Mouse (Mus musculus) hematopoietic multipotent progenitor cell, adult 10-12 weeks (in vitro differentiated cells): Measurements from ENCODE around the gene 1110065P20Rik. TPM values are rescaled to one million over a fixed set of nuclear protein-coding genes. Genes with fewer than 3 reads are reported as not detected.

Source experiments
- polyA plus RNA-seq: library from polyadenylated mRNA; stranded (reverse); fragments of >175 nt; gene quantifications from 2 replicates; pipeline ENCODE4 v1.2.3, GENCODE M21; 2012; ENCODE audit warnings: low replicate concordance

Gene 1110065P20Rik
- 9.1 and 20.3 TPM in 2 replicates for polyA plus RNA-seq

DNA sequence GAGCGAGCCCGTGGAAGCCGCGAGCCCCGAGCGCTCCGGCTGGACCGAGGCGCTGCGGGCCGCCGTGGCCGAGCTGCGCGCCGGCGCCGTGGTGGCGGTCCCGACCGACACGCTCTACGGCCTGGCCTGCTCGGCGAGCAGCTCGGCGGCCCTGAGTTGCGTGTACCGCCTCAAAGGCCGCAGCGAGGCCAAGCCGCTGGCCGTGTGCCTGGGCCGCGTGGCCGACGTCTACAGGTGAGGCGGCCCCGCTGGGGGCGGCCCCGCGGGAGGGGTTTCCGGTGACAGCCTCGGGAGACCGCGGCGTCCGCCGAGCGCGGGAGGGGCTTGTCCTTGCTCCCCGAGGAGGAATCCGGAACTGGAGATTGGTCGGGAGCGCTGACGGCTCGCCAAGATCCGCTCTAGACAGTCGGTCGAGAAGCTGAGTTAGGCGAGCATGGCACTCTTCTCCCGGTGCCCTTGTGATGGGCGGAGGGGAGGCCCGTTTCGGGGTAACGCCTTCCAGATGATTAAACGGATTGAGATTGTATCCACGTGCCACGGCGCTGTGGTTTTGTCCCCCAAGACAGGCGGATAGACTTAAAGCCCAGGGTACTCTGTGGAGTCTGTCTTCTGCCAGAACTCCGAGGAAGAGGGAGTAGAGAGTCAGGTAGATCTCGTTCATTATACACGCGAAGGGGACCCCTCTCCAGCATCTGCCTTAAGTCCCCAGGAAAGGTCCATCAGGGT is at the start of gene 1110065P20Rik:
1110065P20Rik (minus strand) TSS at position 264 of the 726 bp plus-strand sequence.

DNA sequence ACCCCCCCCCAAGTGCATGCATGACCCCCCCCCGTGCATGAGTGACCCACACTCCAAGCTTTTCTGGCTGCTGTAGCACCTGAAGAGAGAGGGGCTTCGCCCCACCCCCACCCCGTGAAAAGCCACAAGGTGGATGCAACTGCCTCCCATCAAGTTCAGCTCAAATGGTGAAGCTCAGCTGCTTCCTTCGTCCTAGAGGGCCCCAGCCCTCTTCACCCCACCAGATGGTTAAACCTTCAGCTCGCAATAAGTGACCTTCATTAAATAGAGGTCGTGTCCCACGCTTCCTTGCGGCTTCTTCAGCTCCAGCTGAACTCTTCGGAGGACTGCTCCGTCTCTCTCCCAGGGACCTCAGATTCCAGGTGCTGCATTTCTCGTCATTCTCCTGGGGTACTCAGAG is 29.6 kb upstream of the 1110065P20Rik start, which contains the start of gene Epha10:
Epha10 (plus strand) TSS at position 301 of the 400 bp plus-strand sequence.

GRCm38 (mm10) chr4:124861283-124862188 is 10.5 kb upstream of the 1110065P20Rik start, which contains the start of gene Maneal:
Maneal (minus strand) TSS chr4:124862171.

DNA sequence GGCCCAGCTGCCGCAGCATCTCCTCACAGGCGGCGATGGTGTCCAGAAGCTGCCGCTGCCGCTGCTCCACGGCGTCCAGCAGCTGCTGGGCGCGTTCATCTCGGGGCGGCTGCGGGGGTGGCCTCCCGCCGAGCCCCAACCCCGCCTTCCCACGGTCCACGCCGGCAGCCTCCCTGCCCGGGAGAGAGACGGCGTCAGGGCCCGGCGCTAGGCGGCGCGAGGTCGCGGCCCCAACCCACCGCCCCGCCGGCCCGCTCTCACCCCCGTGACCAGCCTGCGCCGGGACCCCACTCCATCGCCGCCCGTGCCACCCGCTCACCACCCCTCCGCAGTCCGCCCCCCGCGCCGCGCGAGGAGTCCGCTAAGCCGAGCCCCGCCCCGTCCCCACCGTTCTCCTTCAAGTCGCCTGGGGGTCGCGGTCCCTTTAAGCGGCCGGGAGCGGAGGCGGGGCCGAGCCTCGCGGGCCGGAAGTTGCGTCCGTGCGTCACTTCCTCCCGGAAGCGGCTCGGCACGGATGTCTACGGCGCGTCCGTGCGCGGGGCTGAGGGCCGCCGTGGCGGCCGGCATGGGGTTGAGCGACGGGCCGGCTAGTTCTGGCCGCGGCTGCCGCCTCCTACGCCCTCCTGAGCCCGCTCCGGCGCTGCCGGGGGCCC is 609 bp downstream of the 1110065P20Rik start, which contains the start of gene Yrdc:
Yrdc (plus strand) TSS at position 419 of the 653 bp plus-strand sequence.

DNA sequence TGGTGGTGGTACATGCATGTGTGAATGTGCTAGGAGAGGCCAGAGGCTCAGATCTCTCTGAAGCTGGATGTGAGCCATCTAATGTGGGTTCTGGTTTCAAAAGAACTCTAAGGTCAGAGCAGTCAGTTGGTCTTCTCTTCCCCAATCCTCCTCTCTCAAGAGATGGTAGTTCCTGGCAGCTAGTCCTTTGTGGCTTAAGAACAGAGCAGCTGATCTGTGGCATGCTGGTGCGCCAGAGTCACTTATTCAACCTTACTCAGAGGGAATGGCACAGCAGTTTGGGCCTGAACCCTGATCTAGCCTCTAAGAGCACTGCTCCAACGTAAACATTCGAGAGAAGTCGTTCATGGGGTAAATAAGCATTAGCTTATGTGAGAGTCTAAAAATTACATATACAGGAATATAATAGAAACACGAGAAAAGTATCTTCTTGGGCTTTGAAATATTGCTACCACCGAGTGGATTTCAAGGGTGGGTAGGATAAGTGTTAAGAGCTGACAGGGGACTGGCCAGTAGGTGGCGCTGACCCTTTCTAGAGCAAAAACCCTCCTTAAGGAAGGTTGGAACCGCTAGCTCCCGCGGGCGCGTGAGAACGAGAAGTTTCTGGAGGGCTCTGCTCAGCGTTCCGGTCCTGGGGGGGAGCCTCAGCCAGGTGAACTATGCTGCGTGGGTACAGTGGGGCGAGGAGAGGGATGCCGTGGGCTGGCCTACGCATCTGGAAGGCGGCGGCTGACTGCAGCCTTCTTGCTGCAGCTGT is 49.3 kb downstream of the 1110065P20Rik start, which contains the start of gene Mtf1:
Mtf1 (plus strand) TSS at position 553 of the 757 bp plus-strand sequence.

Other genes with a start within 250 kb of the 1110065P20Rik start
- not detected in 2 replicates for gene 3100002H09Rik, start 240.4 kb downstream of the 1110065P20Rik start, polyA plus RNA-seq
- gene Pou3f1, start 194.4 kb downstream of the 1110065P20Rik start, polyA plus RNA-seq = 0.02 TPM in 1 of 2 replicates, not detected in the other
- 1.2 and 7.8 TPM in 2 replicates for gene Utp11, start 157.6 kb downstream of the 1110065P20Rik start, polyA plus RNA-seq
- 17.6 and 33.3 TPM in 2 replicates for gene Fhl3, start 150.5 kb downstream of the 1110065P20Rik start, polyA plus RNA-seq
- gene Sf3a3, start 136.4 kb downstream of the 1110065P20Rik start, polyA plus RNA-seq = 20.3 and 20.4 TPM in 2 replicates
- 17.0 and 19.0 TPM in 2 replicates for gene Inpp5b, start 109.3 kb downstream of the 1110065P20Rik start, polyA plus RNA-seq
- gene Mtf1, start 49.1 kb downstream of the 1110065P20Rik start, polyA plus RNA-seq = 9.3 and 10.7 TPM in 2 replicates
- 9.8 and 17.4 TPM in 2 replicates for gene Yrdc, start 517 bp downstream of the 1110065P20Rik start, polyA plus RNA-seq
- 0.52 and 1.3 TPM in 2 replicates for gene Maneal, start 11.0 kb upstream of the 1110065P20Rik start, polyA plus RNA-seq
- gene Epha10, start 29.7 kb upstream of the 1110065P20Rik start, polyA plus RNA-seq = not detected in 2 replicates
- gene 9930104L06Rik, start 85.9 kb upstream of the 1110065P20Rik start, polyA plus RNA-seq = 2.3 and 7.6 TPM in 2 replicates
- gene Cdca8, start 88.1 kb upstream of the 1110065P20Rik start, polyA plus RNA-seq = 17.1 and 23.0 TPM in 2 replicates
- 0.97 and 8.7 TPM in 2 replicates for gene Rspo1, start 135.2 kb upstream of the 1110065P20Rik start, polyA plus RNA-seq
- 11.4 and 25.1 TPM in 2 replicates for gene Gnl2, start 165.4 kb upstream of the 1110065P20Rik start, polyA plus RNA-seq
- not detected in 2 replicates for gene Dnali1, start 214.5 kb upstream of the 1110065P20Rik start, polyA plus RNA-seq
- 18.6 and 30.8 TPM in 2 replicates for gene Snip1, start 215.5 kb upstream of the 1110065P20Rik start, polyA plus RNA-seq
- gene Meaf6, start 233.9 kb upstream of the 1110065P20Rik start, polyA plus RNA-seq = 16.5 and 62.0 TPM in 2 replicates